Mouse (Mus musculus): ENCODE measurements at regions not wholly inside any gene's neighbourhood (a gene's known extent, or its start where the extent isn't known, plus 50 kb on each side); places are given as distances from the start of the nearest gene placed in this dataset.

DNA sequence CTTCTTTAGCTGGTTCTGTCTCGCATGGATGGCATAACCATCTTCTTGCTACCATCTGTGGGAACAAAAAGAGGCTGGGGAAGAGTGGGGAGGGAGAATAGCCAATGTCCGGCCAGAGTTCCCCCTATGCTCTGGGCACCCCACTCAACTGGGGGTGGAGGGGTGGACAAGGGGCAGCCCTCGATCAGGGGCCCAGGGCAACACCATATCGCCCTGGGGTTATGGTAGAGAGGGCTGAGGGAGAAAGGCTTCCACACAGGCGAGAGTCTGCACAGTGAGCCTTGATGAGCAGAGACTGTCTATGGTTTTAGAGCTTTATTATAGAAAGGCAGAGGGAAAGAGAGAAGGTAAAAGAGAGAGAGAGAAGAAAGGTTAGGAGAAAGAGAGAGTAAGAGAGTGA is 1112.0 kb downstream of the H2al1n start:
- TF ChIP-seq POLR2A (IDR thresholded peaks at IDR 0.05; ENCODE audit: low read depth, low read length), result no peak
- no peak for TF ChIP-seq CTCF (IDR thresholded peaks at IDR 0.05; ENCODE audit: borderline replicate concordance, insufficient read depth, low read length)

Data from embryonic fibroblast, embryonic 13.5 days (primary cell).